Mouse (Mus musculus) lung, adult 18-20 months (tissue): Measurements from ENCODE around the gene Scamp4.
A peak's percentile ranks its signal among the peaks of the same experiment; 100 is the strongest.

ENCODE experiments used
- DNase-seq, 2 experiments: peaks; one replicate each; pipeline ENCODE4 v3.0.0; 2022; ENCODE audit warnings: mixed read lengths in 2 of 2

The Scamp4 gene

GRCm38 (mm10) chr10:80656130-80656862 lies 53.6 kb downstream of the Scamp4 start:
- DNase-seq: peak; percentile 95 to 97

GRCm38 (mm10) chr10:80656863-80657623 lies 54.4 kb downstream of the Scamp4 start, which contains the start of gene Btbd2:
Gene Btbd2, minus strand, starts transcription at chr10:80657071.
- DNase-seq: peak; percentile 35 to 53

GRCm38 (mm10) chr10:80658194-80658840 lies 55.6 kb downstream of the Scamp4 start:
- no peak for DNase-seq

- peak in 1 of 2 experiments; percentile 43 for DNase-seq
Measured at GRCm38 (mm10) chr10:80658841-80659202, 56.1 kb downstream of the Scamp4 start.

- DNase-seq: peak; percentile 68 to 75
Measured at GRCm38 (mm10) chr10:80659213-80659612, 56.5 kb downstream of the Scamp4 start.

- DNase-seq: peak; percentile 55 to 70
Measured at GRCm38 (mm10) chr10:80661149-80661548, 58.5 kb downstream of the Scamp4 start.

GRCm38 (mm10) chr10:80663485-80664196 lies 61.0 kb downstream of the Scamp4 start:
- DNase-seq: peak in 1 of 2 experiments; percentile 28

- peak; percentile 97 to 98 for DNase-seq
Measured at GRCm38 (mm10) chr10:80664197-80665015, 61.7 kb downstream of the Scamp4 start.

GRCm38 (mm10) chr10:80665016-80665380 lies 62.3 kb downstream of the Scamp4 start:
- peak; percentile 85 to 91 for DNase-seq
